Mouse (Mus musculus) C2C12 (cell line): ENCODE results near the gene H2-DMb2.

Source experiments
- CEBPB ChIP-seq: IDR thresholded peaks from one replicate; pipeline ENCODE4 v1.6.1; 2011; ENCODE audit warnings: low read depth, mild to moderate bottlenecking, control low read depth, moderate library complexity
- CTCF ChIP-seq: IDR thresholded peaks from one replicate; pipeline ENCODE4 v1.5.1; 2011; ENCODE audit not compliant: control insufficient read depth, insufficient read depth, insufficient read length
- FOSL1 ChIP-seq: IDR thresholded peaks from one replicate; pipeline ENCODE4 v1.8.0; 2011; ENCODE audit warnings: mild to moderate bottlenecking, low read length; ENCODE audit not compliant: poor library complexity, insufficient read depth, severe bottlenecking
- MAX ChIP-seq: IDR thresholded peaks from one replicate; pipeline ENCODE4 v1.6.1; 2011; ENCODE audit warnings: mild to moderate bottlenecking, control low read depth
- MYOD1 ChIP-seq: IDR thresholded peaks from one replicate; pipeline ENCODE4 v1.6.1; 2011; ENCODE audit warnings: low read depth; ENCODE audit not compliant: control insufficient read depth, insufficient read length
- USF1 ChIP-seq: IDR thresholded peaks from one replicate; pipeline ENCODE4 v1.6.1; 2011; ENCODE audit warnings: low read depth, mild to moderate bottlenecking, control low read depth, moderate library complexity

GRCm38 (mm10) chr17:34124649-34125048 lies 18.5 kb upstream of the H2-DMb2 start:
- no peak for TF ChIP-seq CTCF
- peak; percentile 55 for TF ChIP-seq USF1
- TF ChIP-seq FOSL1: no peak
- no peak for TF ChIP-seq CEBPB
- no peak for TF ChIP-seq MAX
- no peak for TF ChIP-seq MYOD1
